Mouse (Mus musculus) left cerebral cortex, postnatal 10 days (tissue): ENCODE results near the gene C2cd3. TPM values are rescaled to one million over a fixed set of nuclear protein-coding genes. Genes with fewer than 3 reads are reported as not detected.
"Not testable (repeated sequence)": the region's sequence is repeated elsewhere in the genome, so short reads cannot be mapped to it uniquely, and the experiment has no call there.

Source experiments
- DNase-seq, 2 experiments: peaks; one replicate each; pipeline ENCODE4 v3.0.0; 2021 to 2022; ENCODE audit warnings: low spot score in 2 of 2, mixed read lengths in 1 of 2; ENCODE audit errors: extremely low spot score in 1 of 2
- intact Hi-C: fragments of 180-260 bp; cut with DNase I; formaldehyde crosslinking; loops from one replicate; pipeline ENCODE4 v1.15.1; 2025
- total RNA-seq, 2 experiments: library from RNA; stranded (reverse); gene quantifications; 2 replicates each; pipeline ENCODE4 v1.2.3; 2021

The C2cd3 gene
- total RNA-seq, 2 experiments from 2014 or later, result 12.4 to 15.2 TPM

DNA sequence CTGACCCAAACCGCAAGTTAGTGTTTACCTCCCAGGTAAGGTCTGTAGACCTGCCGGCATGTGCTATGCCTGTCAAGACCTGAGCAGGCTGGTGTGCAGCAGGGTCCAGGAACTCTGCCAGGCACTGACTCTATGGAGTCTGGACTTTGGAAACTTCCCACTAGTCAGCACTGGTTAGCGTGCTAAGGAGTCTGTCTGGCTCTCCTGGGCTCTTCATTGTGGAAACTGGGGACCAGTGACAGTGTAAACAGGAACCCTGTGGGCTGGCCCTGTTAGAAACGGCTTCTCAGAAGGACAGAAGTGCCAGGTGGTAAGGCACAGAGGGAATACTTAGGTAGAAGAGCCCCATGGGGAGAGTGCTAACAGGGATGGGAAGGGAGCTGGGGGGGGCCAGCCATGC lies 93.2 kb downstream of the C2cd3 start:
- intact Hi-C loops, result no loop called here
- no peak for DNase-seq

DNA sequence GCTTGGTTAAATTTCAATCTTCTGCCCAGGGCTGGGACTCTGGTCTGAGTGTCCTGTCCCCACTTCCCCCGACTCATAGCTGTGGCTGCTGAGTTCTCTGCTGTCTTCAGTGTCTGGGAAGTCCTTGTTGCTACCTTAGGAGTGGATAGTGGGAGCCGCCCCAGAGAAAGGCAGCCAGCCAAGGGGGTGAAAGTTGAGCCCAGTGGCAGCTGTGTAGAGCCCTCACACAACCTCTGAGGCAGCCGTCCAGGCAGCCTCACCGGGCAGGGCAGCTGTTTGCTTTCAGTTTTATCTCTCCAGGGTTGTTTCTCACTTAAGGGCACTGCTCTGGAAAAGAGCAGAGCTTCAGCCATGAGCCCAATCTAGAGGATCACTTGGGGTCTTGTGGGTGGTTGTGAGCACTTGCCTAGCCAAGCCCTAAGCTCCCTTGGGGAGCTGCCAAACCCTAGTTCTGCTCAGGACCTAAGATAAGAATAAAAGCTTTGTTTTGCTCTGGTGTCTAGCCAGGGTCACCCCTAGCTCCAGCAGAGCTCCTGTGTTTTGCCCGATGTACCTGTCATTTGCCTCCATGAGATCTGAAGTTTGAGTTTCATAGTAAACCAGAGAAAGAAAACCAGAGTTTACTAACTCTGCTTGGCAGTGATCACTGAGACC lies 93.8 kb downstream of the C2cd3 start:
- peak in 1 of 2 experiments; percentile 87 for DNase-seq

DNA sequence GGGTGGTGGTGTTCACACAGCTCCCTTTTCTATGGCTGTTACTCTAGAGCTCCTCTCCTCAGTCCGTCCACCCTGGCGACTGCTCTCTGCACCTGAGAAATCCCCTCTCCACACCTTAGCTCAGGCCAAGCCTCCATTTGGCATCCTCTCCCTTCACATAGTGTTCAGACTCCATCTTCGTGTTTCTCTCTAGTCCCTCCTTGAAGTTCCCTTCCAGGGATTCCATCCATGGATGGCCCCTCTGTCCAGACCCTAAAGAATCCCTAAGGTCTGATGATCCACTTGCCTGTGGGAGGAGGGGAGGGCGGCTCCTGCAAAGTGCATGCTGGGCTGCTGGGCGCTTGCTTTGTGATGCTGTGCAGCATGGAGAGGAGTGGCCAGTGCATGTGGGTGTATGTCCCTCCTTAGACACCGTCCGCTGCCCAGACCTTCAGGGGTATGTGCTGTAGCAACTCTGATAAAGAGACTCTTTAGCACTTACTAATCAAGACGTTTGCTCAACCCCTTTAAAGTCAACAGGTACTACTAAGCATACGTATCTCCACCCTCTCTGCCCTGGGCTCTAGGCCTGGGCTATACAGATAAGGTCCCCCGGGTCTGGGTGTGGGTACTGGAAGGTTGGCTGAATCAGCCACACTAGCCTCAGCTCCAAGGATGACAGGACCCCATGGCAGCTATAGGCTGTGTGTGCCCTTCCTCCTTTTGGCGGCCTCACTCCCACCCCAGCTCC lies 94.9 kb downstream of the C2cd3 start:
- intact Hi-C loops, result no loop called here
- DNase-seq, result no peak

More for the DNA sequence above, 93.8 kb downstream of the C2cd3 start:
- intact Hi-C loops, result no loop called here

DNA sequence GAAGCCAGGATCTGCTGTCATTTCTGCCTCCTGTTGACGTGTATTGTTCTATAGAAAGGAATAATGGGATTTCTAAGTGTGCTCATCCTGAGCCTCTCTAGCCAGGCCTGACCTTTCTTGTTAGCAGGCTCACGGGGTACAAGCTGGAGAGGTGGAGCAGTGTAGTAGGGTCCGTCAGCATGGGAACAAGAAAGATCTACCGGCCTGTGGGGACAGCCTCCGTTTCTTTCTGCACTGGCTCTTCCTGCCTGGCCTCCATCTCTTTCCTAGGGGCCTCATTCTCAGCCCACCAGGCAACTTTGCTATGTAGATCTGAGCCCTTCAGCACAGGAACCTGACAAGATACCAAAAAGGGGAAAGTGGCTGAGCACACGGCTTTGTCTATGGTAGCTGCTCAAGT lies 96.7 kb downstream of the C2cd3 start:
- no peak for DNase-seq
- intact Hi-C loops, result no loop called here

DNA sequence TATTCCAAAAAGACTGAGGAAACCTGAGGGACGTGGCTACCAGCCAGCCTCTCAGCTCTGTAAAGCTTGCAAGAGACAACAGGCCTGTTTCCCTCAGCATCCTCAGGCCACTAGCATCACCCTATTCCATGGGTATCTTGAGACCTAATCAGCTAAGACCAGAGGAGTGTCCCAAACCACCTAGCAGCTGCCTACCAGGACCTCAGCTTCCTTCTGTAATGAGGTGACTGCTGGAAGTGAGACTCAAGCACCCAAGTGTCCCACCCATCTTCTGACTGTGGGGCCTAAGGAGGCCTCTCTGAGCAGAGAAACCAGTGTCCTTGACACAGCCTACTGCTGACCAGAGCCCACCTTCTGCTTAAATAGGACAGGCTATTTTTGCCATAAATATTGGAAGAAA lies 97.5 kb downstream of the C2cd3 start:
- intact Hi-C loops, result no loop called here
- no peak for DNase-seq

DNA sequence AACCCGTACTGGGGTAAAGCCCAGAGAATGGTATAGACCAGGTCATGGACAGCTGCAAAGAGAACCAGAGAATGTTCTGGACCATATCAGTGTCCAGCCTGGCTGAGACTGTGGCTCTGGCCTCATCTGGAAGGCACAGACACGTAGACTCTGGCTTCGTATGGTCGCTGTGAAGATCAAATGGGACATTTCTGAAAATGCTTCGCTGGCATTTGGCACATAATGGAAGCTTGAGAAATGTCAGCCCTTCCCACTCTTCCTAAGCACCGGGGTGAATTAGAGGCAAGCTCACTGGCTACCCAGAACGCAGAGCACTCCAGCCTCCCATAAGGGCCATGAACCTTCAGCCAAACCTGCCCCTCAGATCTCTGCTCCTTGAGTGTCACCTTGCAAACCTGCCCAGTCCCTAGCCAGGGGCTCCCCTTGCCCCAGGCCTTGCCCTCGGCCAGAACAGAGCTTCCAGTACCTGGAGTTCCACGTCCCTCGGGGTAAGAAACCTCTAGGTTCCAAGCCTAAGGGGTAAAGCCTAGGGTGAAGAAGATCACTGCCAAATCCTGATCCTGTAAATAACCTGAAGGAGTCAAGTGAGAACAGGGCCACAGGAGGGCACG lies 98.9 kb downstream of the C2cd3 start:
- no peak for DNase-seq
- intact Hi-C loops, result no loop called here

DNA sequence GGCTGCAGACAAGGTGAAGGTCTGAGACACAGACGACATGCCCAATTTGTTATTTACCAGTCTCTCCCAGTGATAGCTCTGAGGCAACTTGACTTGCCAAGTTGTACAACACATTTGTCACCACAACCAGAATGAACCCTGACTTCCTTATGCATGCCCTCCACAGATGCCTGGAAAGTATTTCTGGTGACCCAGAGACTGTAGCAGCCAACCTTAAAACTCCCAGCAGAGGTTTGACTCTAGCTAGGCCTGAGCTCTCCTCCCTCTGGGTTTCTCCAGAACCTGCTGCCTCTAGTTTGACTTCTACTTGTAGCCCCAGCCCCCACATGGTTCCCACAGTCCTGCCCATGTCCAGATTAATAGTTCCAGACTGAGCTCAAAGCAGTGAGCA lies 99.4 kb downstream of the C2cd3 start:
- DNase-seq, result no peak
- intact Hi-C loops, result no loop called here

DNA sequence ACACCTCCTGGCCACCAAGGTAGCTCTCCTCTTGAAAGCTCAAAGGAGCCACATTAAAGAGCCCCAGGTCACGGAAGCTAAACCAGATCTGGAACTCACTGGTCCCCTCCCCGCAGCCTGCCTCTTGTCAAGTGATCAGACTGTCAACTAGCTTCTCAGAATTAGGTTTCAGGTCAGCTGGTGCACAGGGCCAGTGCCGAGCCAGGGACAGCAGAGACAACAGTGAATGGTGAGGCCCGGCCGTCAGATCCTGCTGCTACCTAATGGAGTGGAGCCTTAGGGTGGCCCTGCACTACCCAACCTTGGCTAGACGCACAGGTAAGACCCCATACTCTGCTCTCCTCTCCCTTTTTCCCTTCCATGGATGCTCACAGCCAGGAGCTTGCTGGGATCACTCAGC lies 100.7 kb downstream of the C2cd3 start, which contains the start of gene Ucp3:
Ucp3 (plus strand) TSS at position 214 of the 400 bp plus-strand sequence.
- intact Hi-C loops, result no loop called here
- DNase-seq, result no peak

DNA sequence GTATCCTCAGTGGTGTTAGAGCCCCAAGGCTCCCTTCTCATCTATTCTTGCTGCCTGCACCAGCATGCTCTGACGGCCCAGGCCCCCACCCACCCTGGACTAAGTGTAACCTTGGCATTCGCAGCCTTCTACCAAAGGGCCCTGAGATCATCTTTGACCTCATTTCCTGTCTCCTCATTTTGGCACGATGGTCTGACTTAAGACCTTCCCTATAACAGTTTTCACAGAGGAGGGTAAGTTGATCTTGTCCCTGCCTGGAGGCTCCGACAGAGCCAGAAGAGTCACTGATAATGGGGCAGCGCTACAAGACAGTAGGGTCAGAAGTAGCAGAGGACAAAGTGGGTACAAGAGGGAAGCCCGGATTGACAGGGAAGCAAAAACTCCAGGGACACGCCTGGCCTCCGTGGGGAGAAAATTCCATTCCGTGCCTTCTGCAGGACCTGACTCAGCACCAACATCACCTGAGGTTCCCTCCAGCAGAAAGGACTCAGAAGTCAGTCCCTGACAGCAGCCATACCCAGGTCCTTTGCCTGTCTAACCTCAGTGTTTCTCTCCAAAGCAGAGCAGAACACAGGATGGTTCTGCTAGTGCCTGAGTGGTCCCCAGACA lies 101.9 kb downstream of the C2cd3 start:
- no peak for DNase-seq
- intact Hi-C loops, result no loop called here

DNA sequence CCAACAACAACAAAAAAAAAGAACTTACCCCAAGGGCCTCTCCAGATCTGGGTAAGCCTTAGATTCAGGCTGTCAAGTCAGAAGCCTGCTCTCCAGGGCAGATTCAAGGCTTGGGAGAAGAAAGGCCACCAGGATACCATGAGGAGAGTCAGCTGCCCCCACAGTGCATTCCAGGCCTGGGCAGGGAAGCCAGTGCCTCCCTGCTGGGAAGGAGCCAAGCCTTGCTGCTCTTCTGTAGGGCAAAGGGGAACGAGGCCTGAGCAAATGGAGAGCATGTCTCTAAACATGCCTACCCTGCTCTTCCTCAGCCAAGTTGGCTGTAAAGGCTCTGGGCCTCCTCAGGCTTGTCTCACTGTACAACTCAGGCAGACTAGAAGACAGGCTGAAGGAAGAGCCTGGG lies 102.6 kb downstream of the C2cd3 start:
- DNase-seq, result no peak
- intact Hi-C loops, result no loop called here

DNA sequence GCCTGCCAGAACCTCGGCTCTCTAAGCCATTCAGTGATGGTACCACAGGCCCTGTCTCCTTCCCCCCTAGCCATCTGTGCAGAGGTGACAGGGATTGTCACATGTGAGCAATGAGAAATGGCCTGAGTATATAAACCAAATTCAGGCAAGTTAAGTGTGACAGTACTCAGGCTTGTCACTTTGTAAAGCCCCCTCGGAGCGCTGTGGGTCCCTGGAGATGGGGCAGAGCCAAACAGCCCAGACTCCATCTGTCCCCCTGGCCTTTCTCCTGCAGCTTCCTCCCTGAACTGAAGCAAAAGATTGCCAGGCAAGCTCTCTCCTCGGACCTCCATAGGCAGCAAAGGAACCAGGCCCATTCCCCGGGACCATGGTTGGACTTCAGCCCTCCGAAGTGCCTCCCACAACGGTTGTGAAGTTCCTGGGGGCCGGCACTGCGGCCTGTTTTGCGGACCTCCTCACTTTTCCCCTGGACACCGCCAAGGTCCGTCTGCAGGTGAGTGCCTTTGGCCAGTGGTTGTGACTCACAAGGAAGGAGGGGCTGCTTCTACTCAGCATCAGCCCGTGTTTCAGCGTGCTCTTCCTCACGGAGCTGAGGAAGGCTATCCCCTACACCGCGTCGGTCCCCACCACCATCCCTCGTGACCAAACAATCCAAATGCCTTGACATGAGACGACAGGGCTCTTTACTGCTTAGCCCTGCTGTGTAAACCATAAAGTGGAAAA lies 107.2 kb downstream of the C2cd3 start:
- DNase-seq, result no peak
- intact Hi-C loops, result no loop called here

DNA sequence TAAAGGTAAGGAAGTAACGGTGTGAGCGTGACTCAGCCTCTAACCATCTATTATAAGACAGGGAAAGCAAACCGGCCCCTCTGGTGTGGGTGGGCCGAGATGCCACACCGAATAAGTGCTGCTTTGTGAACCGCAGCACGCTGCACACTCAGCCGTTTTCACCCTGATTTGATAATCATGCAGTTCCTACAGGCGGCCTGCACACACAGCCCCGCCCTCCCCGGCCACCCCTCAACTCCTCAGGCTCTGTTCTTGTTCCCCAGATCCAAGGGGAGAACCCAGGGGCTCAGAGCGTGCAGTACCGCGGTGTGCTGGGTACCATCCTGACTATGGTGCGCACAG lies 107.8 kb downstream of the C2cd3 start:
- DNase-seq, result no peak
- intact Hi-C loops, result no loop called here

DNA sequence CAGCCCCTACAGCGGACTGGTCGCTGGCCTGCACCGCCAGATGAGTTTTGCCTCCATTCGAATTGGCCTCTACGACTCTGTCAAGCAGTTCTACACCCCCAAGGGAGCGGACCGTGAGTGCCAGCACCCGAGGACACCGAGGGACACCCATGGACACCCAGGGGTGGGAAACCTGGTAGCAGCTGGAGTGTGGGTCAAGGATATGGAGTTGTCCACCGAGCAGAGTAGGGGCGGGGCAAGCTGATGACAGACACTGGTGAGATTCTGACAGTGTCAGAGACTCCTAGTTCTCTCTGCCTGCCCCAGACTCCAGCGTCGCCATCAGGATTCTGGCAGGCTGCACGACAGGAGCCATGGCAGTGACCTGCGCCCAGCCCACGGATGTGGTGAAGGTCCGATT lies 108.1 kb downstream of the C2cd3 start:
- intact Hi-C loops, result no loop called here
- DNase-seq, result no peak

DNA sequence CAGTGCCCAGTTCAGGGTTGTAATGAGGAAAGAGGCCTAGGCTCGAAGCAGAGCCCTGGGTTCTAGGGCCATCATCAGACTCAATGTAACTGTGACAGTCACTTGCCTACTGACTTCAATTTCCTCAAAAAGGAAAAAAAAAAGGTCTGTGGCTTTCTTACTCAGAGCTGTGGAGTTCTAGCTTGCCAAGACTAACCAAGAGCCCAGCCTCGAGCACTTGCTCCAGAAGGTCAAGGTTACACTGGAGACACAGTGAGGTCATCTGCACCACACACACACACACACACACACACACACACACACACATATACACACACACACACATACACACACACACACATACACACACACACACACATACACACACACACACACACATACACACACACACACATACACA lies 110.0 kb downstream of the C2cd3 start:
- not testable (repeated sequence) for DNase-seq

DNA sequence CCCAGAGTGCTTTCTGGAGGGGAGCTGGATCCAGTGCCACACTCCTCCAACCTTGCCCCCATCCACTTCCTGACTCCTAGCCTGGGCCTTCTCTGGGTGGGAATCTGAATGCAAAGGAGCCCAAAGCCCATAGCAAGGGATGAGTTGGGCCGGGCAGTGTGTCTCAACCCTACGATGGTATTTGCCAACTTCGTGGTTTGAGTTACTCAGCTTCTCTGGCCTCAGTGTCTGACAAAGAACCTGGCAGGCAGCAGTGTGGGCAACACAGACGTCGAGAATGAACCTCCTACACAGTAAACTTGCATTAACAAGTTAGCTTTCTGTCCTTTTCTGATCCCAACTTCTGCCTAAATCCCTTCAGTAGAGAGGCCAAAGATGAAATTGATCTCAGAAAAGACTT lies 112.5 kb downstream of the C2cd3 start:
- intact Hi-C loops, result no loop called here
- no peak for DNase-seq

More for the DNA sequence above, 110.0 kb downstream of the C2cd3 start:
- intact Hi-C loops, result not testable (repeated sequence)

DNA sequence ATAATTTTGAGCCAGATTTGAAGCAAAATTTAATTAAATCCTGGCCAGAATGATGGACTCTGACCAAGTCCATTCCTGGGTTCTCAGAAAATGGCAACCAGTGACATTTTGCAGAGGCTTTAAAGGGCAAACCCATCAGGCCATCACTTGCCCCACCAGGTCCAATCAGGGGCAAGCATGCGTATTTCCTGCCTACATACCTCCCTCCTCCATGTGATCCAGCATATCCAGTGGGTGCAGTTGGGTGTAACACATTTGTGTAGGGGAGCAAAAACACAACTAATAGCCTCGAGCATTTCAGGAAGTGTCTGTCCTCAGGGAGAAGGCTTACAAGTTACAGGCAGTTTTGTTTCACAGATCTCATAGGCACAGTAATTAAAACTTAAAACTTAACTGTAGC lies 115.3 kb downstream of the C2cd3 start:
- DNase-seq, result no peak
- intact Hi-C loops, result no loop called here

DNA sequence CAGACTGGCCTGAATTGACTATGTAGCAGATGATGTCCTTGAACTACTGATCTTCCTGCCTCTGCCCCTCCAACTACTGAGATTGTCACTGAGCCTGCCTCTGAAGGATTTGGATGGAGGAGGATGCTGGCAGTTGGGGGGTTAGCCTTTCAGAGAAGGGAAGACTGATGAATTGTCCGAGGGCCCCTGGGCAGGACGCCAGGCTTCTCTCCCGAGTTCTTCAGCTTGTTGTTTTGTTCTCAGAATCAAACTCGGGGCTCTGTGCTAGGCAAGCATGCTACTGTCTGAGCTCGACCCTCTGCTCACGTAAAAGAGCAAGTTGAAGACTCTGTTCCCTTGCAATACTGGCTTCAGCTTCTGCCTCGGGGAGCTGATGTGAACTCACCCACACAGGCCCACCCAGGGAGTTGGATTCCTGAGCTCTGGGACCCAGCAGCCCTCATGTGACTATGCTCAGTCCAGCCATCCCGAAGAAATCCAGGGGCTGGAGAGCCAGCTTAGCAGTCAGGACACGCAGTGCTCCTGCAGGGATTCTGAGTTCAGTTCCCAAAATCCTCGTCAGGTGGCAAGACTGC lies 116.5 kb downstream of the C2cd3 start:
- DNase-seq, result peak in 1 of 2 experiments; percentile 62
- intact Hi-C loops, result no loop called here

DNA sequence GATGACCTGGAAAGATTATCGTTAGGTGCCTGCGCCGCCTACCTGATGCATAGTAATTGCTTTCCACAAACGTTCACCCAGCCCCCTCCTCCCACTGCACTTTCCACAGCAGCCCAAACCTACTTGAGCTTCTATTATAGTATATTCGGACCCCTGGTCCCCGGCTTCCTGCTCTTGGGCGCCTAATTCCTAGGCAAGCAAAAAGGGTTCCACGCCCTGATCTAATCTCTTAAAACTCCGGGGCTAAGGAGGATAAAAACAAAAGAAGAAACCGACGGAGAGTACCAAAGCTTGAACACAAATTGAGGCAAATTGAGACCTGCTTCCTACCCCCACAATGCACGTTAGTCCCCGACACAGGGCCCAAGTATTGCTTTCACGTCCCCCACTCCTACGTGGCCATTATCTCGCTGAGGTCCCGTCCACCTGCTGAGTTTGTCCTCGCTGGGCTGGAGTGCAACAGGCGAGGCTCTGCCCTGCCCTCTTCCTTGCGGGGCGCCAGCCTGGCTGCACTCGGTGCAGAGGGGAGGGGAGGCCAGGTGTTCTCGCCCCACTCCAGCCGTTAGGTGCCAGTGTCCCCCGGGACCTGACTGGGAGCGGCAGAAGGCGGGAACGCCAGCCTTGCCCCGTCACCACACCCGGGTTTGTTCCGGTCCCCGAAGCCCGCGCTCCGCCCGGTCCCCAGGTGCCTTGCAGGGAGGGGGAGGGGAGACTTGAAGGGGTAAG lies 120.5 kb downstream of the C2cd3 start:
- DNase-seq, result no peak
- intact Hi-C loops, result no loop called here
